Mouse (Mus musculus) brain, embryonic 18.5 days (tissue): ENCODE measurements around the gene C4b.
"Not testable (repeated sequence)": the region's sequence is repeated elsewhere in the genome, so short reads cannot be mapped to it uniquely, and the experiment has no call there.

Source experiments
- DNase-seq: peaks from one replicate; pipeline ENCODE4 v3.0.0-alpha.2; 2012; ENCODE audit warnings: low read depth, low spot score

Gene C4b

GRCm38 (mm10) chr17:34743719-34744118, at the start of gene C4b:
Gene C4b, minus strand, starts transcription at chr17:34743882.
- no peak for DNase-seq

GRCm38 (mm10) chr17:34777680-34778325, 34.1 kb upstream of the C4b start:
- no peak for DNase-seq

- DNase-seq = no peak
Observed at GRCm38 (mm10) chr17:34761471-34761870, 17.8 kb upstream of the C4b start.

- no peak for DNase-seq
Observed at GRCm38 (mm10) chr17:34746531-34746930, 2.8 kb upstream of the C4b start.

- DNase-seq = not testable (repeated sequence)
Observed at GRCm38 (mm10) chr17:34745166-34745565, 1.5 kb upstream of the C4b start.

- DNase-seq = not testable (repeated sequence)
Observed at GRCm38 (mm10) chr17:34744611-34745010, 929 bp upstream of the C4b start.

GRCm38 (mm10) chr17:34744206-34744605, 524 bp upstream of the C4b start:
- DNase-seq = no peak

- no peak for DNase-seq
Observed at GRCm38 (mm10) chr17:34740280-34740679, 3.4 kb downstream of the C4b start.

- DNase-seq = not testable (repeated sequence)
Observed at GRCm38 (mm10) chr17:34739708-34740107, 4.0 kb downstream of the C4b start.

GRCm38 (mm10) chr17:34737466-34737865, 6.2 kb downstream of the C4b start:
- DNase-seq = not testable (repeated sequence)

GRCm38 (mm10) chr17:34729779-34730553, 13.7 kb downstream of the C4b start:
- not testable (repeated sequence) for DNase-seq

- DNase-seq = not testable (repeated sequence)
Observed at GRCm38 (mm10) chr17:34729155-34729554, 14.5 kb downstream of the C4b start.

- no peak for DNase-seq
Observed at GRCm38 (mm10) chr17:34727887-34728286, 15.8 kb downstream of the C4b start.

GRCm38 (mm10) chr17:34723066-34723465, 20.6 kb downstream of the C4b start:
- no peak for DNase-seq

- not testable (repeated sequence) for DNase-seq
Observed at GRCm38 (mm10) chr17:34722238-34722637, 21.4 kb downstream of the C4b start.

- DNase-seq = not testable (repeated sequence)
Observed at GRCm38 (mm10) chr17:34719886-34720285, 23.8 kb downstream of the C4b start.

GRCm38 (mm10) chr17:34717401-34717800, 26.3 kb downstream of the C4b start:
- DNase-seq = no peak

- no peak for DNase-seq
Observed at GRCm38 (mm10) chr17:34716247-34716646, 27.4 kb downstream of the C4b start.

- DNase-seq = not testable (repeated sequence)
Observed at GRCm38 (mm10) chr17:34715451-34715850, 28.2 kb downstream of the C4b start.

GRCm38 (mm10) chr17:34714908-34715445, 28.7 kb downstream of the C4b start:
- not testable (repeated sequence) for DNase-seq

GRCm38 (mm10) chr17:34714181-34714907, 29.3 kb downstream of the C4b start:
- DNase-seq = not testable (repeated sequence)

- DNase-seq = no peak
Observed at GRCm38 (mm10) chr17:34712951-34713350, 30.7 kb downstream of the C4b start.
